Mouse (Mus musculus) midbrain, embryonic 15.5 days (tissue): ENCODE measurements around the gene Gm17349. TPM values are rescaled to one million over a fixed set of nuclear protein-coding genes. Genes with fewer than 3 reads are reported as not detected.
"Not testable (repeated sequence)": the region's sequence is repeated elsewhere in the genome, so short reads cannot be mapped to it uniquely, and the experiment has no call there.

Source experiments
- ATAC-seq: fragments of 200-750 bp; cut with Nextera tagmentation; replicated peaks from 2 replicates; pipeline ENCODE4 v1.8.0; 2017; ENCODE audit warnings: moderate TSS enrichment
- H3K27ac ChIP-seq: fragments of 300-500 bp; sonication (generic); 2 replicates; pipeline ENCODE4 v1.5.1; 2015; ENCODE audit warnings: mild to moderate bottlenecking, inconsistent platforms
- H3K27me3 ChIP-seq: fragments of 300-500 bp; sonication (generic); replicated peaks from 2 replicates; pipeline ENCODE4 v1.6.1; 2015; ENCODE audit warnings: inconsistent platforms
- H3K36me3 ChIP-seq: fragments of 300-500 bp; sonication (generic); replicated peaks from 2 replicates; pipeline ENCODE4 v1.6.1; 2015; ENCODE audit warnings: inconsistent platforms
- H3K4me1 ChIP-seq: fragments of 300-500 bp; sonication (generic); 2 replicates; pipeline ENCODE4 v1.6.1; 2015; ENCODE audit warnings: inconsistent platforms
- H3K4me2 ChIP-seq: fragments of 300-500 bp; sonication (generic); 2 replicates; pipeline ENCODE4 v1.6.1; 2015; ENCODE audit warnings: inconsistent platforms, mild to moderate bottlenecking, moderate library complexity
- H3K4me3 ChIP-seq: fragments of 300-500 bp; sonication (generic); 2 replicates; pipeline ENCODE4 v1.5.1; 2015; ENCODE audit warnings: mild to moderate bottlenecking, inconsistent platforms
- H3K9ac ChIP-seq: fragments of 300-500 bp; sonication (generic); 2 replicates; pipeline ENCODE4 v1.6.1; 2015; ENCODE audit warnings: mild to moderate bottlenecking, inconsistent platforms
- H3K9me3 ChIP-seq: fragments of 300-500 bp; sonication (generic); 2 replicates; pipeline ENCODE4 v1.6.1; 2016; ENCODE audit warnings: inconsistent platforms
- WGBS: fragments of 180-500 bp; shearing (Covaris S2); methylation state at CpG from one replicate; pipeline ENCODE4 v1.1.7; 2015; ENCODE audit warnings: mixed read lengths; 5-methylcytosine and 5-hydroxymethylcytosine counted together
- polyA plus RNA-seq: library from polyadenylated mRNA; unstranded; fragments of >200 nt; fragmentation: Nextera tagmentation; extraction: Ambion mirVana; gene quantifications from 2 replicates; pipeline ENCODE4 v1.2.1, GENCODE M21; 2015

The Gm17349 gene
- polyA plus RNA-seq, 1 experiment from 2014 or later = not detected

GRCm38 (mm10) chr15:99703676-99704040 is 1.6 kb downstream of the Gm17349 start:
- Histone ChIP-seq H3K36me3 (peaks cover 32% of the 10 kb centered on the region), H3K4me1 (peaks cover 30% of the 10 kb centered on the region), H3K9ac (peak overlapping the region; percentile 96; the same call in 1 of the 2 replicates), H3K27me3 (no peaks in the 10 kb centered on the region), H3K9me3 (no peaks in the 10 kb centered on the region), H3K27ac (peak overlapping the region; percentile 98), H3K4me2 (peak overlapping the region; percentile 95), H3K4me3 (peak overlapping the region; percentile 87)
- 55% methylated on average over 5 of the region's 5 CpGs for whole genome bisulfite sequencing
- ATAC-seq = no peak

- Histone ChIP-seq H3K4me2 (peak overlapping the region; percentile 95), H3K36me3 (peaks cover 27% of the 10 kb centered on the region), H3K27me3 (no peaks in the 10 kb centered on the region), H3K9me3 (no peaks in the 10 kb centered on the region), H3K9ac (peak overlapping the region; percentile 96), H3K4me3 (peak overlapping the region; percentile 87), H3K4me1 (peaks cover 30% of the 10 kb centered on the region), H3K27ac (peak overlapping the region; percentile 98)
- no peak for ATAC-seq
- 49% methylated on average over 9 of the region's 9 CpGs for WGBS
Observed at GRCm38 (mm10) chr15:99703104-99703503, 2.2 kb downstream of the Gm17349 start.

DNA sequence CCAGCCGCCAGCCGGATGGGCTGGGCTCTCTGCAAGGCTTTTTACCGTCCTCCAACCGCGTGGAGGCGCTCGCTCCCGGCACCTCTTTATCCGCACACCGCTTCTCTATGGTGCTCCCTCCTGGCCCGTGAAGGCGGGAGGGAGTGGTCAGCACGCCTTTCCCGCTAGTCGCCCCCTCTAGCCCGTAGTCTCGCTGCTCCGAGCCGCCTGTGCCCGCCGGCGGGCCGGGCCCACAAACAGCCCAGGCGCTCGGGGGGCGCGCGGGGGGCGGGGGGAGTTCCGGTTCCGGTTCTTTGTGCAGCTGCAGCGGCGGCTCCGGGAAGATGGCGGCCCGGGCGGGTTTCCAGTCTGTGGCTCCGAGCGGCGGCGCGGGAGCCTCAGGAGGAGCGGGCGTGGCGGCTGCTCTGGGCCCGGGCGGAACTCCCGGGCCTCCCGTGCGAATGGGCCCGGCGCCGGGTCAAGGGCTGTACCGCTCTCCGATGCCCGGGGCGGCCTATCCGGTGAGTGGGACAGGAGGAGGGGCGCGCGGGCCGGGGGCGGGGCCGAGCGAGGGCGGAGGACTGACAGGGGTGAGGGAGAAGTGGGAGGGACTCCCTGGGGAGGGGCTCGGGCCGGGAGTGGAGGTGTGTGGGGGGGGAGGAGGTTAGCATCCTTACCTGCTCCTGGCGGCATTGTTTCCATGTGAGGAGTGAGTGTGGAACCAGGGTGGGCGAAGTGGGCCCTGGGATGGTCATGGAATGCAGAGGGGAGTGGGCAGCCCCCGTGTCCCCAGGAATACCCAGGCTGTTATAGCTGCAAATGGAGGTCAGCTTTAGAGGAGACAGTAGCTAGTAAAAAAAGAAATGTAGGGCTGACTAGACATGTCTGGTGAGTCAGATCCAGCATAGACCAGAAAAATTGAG is 3.0 kb downstream of the Gm17349 start, which contains the start of gene Smarcd1:
Gene Smarcd1, plus strand, starts transcription at position 131 of the 902 bp plus-strand sequence.
- peak; percentile 96 for ATAC-seq

GRCm38 (mm10) chr15:99701640-99701998 is 3.7 kb downstream of the Gm17349 start:
- peak; percentile 2; the same call in 1 of the 2 replicates for ATAC-seq
- H3K4me2 ChIP-seq = peak overlapping the region; percentile 95
- peak overlapping the region; percentile 87 for H3K4me3 ChIP-seq
- 0 out of 2 replicates have a peak overlapping the region, but pooled peaks have one; percentile 96 for H3K9ac ChIP-seq
- H3K9me3 ChIP-seq, H3K27me3 ChIP-seq: not testable (repeated sequence)
- peak overlapping the region; percentile 98 for H3K27ac ChIP-seq
- 50% methylated on average over 16 of the region's 16 CpGs for WGBS
- peaks cover 30% of the 10 kb centered on the region for H3K4me1 ChIP-seq
- H3K36me3 ChIP-seq = peaks cover 20% of the 10 kb centered on the region; the same call in 1 of the 2 replicates

More for the DNA sequence above, 3.0 kb downstream of the Gm17349 start, which contains the start of gene Smarcd1:
- Histone ChIP-seq H3K4me1 (peaks cover 30% of the 10 kb centered on the region), H3K4me3 (peak within 1 kb of the TSS; percentile 87), H3K9me3 (no peaks in the 10 kb centered on the region), H3K4me2 (peak within 1 kb of the TSS; percentile 95), H3K27ac (peak within 1 kb of the TSS; percentile 98), H3K27me3 (no peaks in the 10 kb centered on the region), H3K9ac (peak within 1 kb of the TSS; percentile 96), H3K36me3 (peaks cover 18% of the 10 kb centered on the region)
- WGBS = under 1% methylated on average over 63 of the region's 71 CpGs

DNA sequence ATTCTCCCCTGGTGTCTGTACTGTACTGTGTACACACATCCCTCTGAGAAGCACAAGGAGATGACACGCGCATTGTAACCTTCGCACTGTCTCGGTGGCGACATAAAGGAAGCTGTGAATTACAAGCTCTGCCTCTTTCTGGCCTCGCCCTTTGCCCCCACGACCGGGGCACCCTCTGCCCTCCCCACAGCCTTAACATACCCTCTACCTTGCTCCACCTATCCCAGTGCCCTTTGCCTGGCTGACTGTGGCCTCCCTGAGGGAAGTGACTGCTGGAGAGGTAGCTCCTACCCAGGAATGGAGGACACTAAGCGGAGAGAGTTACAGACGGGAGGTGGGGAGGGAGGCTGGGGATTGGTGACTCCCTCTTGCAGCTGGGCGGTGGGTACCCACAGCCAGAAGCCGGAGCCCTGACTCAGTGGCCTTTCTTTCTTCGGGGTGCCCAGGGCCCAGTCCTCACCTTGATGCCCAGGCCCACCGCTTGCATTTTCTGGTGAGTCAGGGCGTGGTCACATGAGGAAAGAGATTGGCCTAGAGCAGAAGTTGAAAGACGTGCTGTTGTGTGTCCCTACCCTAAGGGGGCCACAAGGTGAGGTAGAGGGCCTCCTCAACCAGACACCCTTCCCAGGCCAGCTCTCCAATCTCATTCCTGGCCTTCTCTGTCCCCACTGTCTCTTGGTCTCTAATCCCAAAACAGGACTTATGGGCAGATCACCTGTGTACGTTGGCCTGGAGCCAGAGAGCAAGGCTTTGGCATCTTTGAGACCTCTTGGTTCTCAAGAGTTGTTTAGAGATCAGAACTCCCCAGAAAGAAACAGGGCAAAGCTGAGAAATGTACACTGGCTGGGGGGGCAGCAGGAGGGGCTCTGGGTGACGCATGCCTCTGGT is 4.8 kb downstream of the Gm17349 start:
- peaks cover 23% of the 10 kb centered on the region for H3K36me3 ChIP-seq
- no peak overlapping the region for H3K27ac ChIP-seq
- no peak overlapping the region for H3K4me2 ChIP-seq
- no peaks in the 10 kb centered on the region for H3K27me3 ChIP-seq
- no peaks in the 10 kb centered on the region for H3K9me3 ChIP-seq
- 93% methylated on average over 18 of the region's 18 CpGs for WGBS
- no peak overlapping the region for H3K9ac ChIP-seq
- no peak for ATAC-seq
- peaks cover 26% of the 10 kb centered on the region for H3K4me1 ChIP-seq
- no peak overlapping the region for H3K4me3 ChIP-seq

DNA sequence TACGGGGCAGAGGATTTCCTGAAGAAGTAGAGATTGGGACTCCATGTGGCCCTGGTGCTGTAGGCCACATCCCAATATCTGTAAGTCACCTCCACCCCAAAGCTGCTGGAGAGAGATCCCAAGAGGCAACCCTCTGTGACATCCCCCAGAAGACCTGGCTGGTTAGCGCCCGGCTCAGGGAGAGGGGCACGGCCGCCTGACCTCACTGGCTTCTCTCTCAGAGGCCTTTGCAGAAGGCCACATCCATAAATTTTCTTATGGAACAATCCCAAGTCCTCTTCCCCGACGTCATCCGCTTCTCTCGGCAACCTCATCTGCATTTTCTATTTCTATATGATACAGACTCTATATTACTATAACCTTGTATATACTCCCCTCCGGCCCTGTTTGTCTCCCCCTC is 5.6 kb downstream of the Gm17349 start:
- no peak overlapping the region for H3K4me3 ChIP-seq
- ATAC-seq = no peak
- H3K27ac ChIP-seq = no peak overlapping the region
- peaks cover 21% of the 10 kb centered on the region for H3K4me1 ChIP-seq
- peaks cover 27% of the 10 kb centered on the region for H3K36me3 ChIP-seq
- H3K4me2 ChIP-seq = no peak overlapping the region
- no peaks in the 10 kb centered on the region for H3K9me3 ChIP-seq
- H3K9ac ChIP-seq = no peak overlapping the region
- no peaks in the 10 kb centered on the region for H3K27me3 ChIP-seq
- 90% methylated on average over 10 of the region's 10 CpGs for WGBS

GRCm38 (mm10) chr15:99698533-99699085 is 6.7 kb downstream of the Gm17349 start:
- 43% methylated on average over 19 of the region's 20 CpGs for WGBS
- Histone ChIP-seq H3K4me2 (no peak overlapping the region), H3K27ac (no peak overlapping the region), H3K36me3 (peaks cover 24% of the 10 kb centered on the region), H3K4me1 (peaks cover 14% of the 10 kb centered on the region), H3K4me3 (no peak overlapping the region), H3K9me3 (no peaks in the 10 kb centered on the region), H3K9ac (no peak overlapping the region), H3K27me3 (no peaks in the 10 kb centered on the region)
- ATAC-seq = no peak

- WGBS = 40% methylated on average over 2 of the region's 2 CpGs
- H3K36me3 ChIP-seq = peaks cover 24% of the 10 kb centered on the region
Observed at GRCm38 (mm10) chr15:99697309-99697708, 8.0 kb downstream of the Gm17349 start.

DNA sequence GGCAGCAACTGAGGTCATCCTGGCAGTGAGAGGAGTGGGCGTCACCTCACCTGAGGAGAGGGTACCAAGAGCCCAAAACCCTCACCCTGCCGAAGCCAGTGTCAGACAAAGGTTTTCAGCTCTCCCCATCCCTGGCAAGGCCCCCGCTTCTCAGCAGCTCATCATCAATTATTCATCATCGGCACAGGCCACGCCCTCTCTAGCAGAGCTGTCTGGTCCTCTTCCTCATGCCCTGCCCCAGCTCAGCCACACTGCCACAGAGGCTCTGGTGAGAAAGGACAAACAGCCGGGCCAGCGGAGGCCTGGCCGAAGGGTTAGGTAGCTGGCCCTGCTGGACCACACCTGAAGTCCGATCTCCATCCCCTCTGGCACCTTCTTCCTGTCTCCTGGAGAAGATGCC is 13.3 kb downstream of the Gm17349 start:
- no peak overlapping the region for H3K9ac ChIP-seq
- 54% methylated on average over 9 of the region's 9 CpGs for WGBS
- no peak overlapping the region for H3K4me2 ChIP-seq
- peak overlapping the region; percentile 19; the same call in 1 of the 2 replicates for H3K27ac ChIP-seq
- no peaks in the 10 kb centered on the region for H3K9me3 ChIP-seq
- peak; percentile 38; the same call in 1 of the 2 replicates for ATAC-seq
- peaks cover 21% of the 10 kb centered on the region for H3K36me3 ChIP-seq
- no peaks in the 10 kb centered on the region for H3K27me3 ChIP-seq
- H3K4me1 ChIP-seq = peaks cover 21% of the 10 kb centered on the region
- H3K4me3 ChIP-seq = no peak overlapping the region

More at GRCm38 (mm10) chr15:99697309-99697708, 8.0 kb downstream of the Gm17349 start:
- ATAC-seq = no peak
- no peaks in the 10 kb centered on the region for H3K9me3 ChIP-seq
- no peak overlapping the region for H3K4me2 ChIP-seq
- no peak overlapping the region for H3K4me3 ChIP-seq
- no peaks in the 10 kb centered on the region for H3K27me3 ChIP-seq
- no peak overlapping the region for H3K9ac ChIP-seq
- H3K4me1 ChIP-seq = peaks cover 4% of the 10 kb centered on the region; the same call in 1 of the 2 replicates
- no peak overlapping the region for H3K27ac ChIP-seq

- no peak overlapping the region for H3K27ac ChIP-seq
- ATAC-seq = no peak
Observed at GRCm38 (mm10) chr15:99690924-99691323, 14.4 kb downstream of the Gm17349 start.

GRCm38 (mm10) chr15:99688712-99689111 is 16.6 kb downstream of the Gm17349 start:
- ATAC-seq = 0 out of 2 replicates have a peak, but pooled peaks have one; percentile 34
- H3K27ac ChIP-seq = no peak overlapping the region
- H3K9ac ChIP-seq = no peak overlapping the region
- 0 out of 2 replicates have a peak, but pooled peaks cover 4% of the 10 kb centered on the region for H3K36me3 ChIP-seq
- H3K9me3 ChIP-seq = no peaks in the 10 kb centered on the region
- H3K4me3 ChIP-seq = no peak overlapping the region
- 4% methylated on average over 4 of the region's 4 CpGs for WGBS
- H3K4me1 ChIP-seq = peaks cover 18% of the 10 kb centered on the region
- H3K27me3 ChIP-seq = no peaks in the 10 kb centered on the region
- H3K4me2 ChIP-seq = no peak overlapping the region

More at GRCm38 (mm10) chr15:99690924-99691323, 14.4 kb downstream of the Gm17349 start:
- Histone ChIP-seq H3K9ac (no peak overlapping the region), H3K4me2 (no peak overlapping the region), H3K27me3 (no peaks in the 10 kb centered on the region), H3K36me3 (peaks cover 12% of the 10 kb centered on the region), H3K4me3 (no peak overlapping the region), H3K4me1 (peaks cover 21% of the 10 kb centered on the region), H3K9me3 (no peaks in the 10 kb centered on the region)
- 14% methylated on average over 4 of the region's 4 CpGs for WGBS
